Mouse (Mus musculus) CD4-positive, CD25-positive, alpha-beta regulatory T cell, adult 2 months (primary cell): Measurements from ENCODE around the gene Tbx19.
A peak's percentile ranks its signal among the peaks of the same experiment; 100 is the strongest.

Source experiments
- DNase-seq: peaks from one replicate; pipeline ENCODE4 v3.0.0-alpha.2; 2012; ENCODE audit warnings: low read depth, low spot score

The Tbx19 gene

DNA sequence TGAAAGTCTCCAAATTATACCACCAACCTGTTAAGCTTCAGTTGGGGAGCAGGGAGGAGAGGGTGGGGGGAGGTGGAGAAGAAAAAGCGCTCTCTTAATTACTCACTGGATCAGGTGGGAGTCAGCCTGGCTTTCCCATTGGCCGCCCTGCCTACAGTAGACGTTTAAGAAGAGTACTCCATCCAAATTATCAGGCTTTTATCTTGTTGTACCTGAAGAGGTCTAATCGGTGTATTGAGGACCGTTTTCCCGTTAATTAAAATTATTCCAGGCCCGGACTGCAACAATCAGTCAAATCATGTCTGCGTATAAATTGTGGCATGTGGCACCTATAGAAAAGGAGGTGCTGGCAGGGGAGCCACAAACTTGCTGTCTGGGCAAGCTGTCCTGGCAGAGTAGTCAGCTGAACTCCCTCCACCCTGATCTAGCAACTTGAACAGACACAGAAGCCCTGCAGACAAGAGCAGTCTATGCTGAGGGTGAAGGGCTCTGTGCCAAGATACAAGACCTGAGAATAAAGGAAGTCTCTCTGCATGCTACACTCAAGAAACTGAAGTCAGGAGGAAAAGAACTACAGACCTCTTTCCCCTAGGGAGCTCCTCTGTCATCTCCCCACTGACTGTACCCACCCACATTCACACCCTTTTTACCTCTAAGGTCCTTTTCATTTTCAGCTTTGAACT is at the start of gene Tbx19:
Gene Tbx19, minus strand, starts transcription at position 51 of the 683 bp plus-strand sequence.
- no peak for DNase-seq

GRCm38 (mm10) chr1:165205591-165205990 is 45.0 kb upstream of the Tbx19 start:
- DNase-seq, result no peak

DNA sequence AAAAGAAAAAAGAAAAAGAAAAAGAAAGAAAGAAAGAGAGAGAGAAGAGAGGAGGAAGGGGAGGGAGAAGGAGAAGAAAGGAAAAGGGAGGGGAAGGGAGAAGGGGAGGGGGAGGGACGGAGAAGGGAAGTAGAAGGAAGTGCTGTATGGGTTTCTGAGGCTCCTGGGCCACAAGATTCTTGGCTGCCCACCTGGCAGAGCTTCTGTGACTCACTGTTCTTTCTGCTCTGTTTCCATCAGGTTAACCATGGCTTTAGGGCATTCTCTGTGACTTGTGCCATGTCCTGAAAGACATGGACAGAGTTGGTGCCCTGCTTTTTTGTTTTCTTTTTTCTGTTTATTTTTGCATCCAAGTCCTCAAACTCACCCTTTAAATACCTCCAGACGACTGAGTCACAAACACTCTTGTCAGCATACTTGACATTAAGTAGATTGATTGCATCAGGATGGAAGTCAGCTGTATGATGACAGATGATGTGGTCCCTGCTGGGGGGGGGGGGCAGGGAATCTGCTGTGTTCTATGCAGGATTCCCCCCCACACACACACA is 43.0 kb upstream of the Tbx19 start:
- DNase-seq, result no peak

- no peak for DNase-seq
Measured at GRCm38 (mm10) chr1:165201445-165202012, 41.0 kb upstream of the Tbx19 start.

- no peak for DNase-seq
Measured at GRCm38 (mm10) chr1:165200748-165201147, 40.2 kb upstream of the Tbx19 start.

GRCm38 (mm10) chr1:165199639-165200038 is 39.1 kb upstream of the Tbx19 start:
- no peak for DNase-seq

DNA sequence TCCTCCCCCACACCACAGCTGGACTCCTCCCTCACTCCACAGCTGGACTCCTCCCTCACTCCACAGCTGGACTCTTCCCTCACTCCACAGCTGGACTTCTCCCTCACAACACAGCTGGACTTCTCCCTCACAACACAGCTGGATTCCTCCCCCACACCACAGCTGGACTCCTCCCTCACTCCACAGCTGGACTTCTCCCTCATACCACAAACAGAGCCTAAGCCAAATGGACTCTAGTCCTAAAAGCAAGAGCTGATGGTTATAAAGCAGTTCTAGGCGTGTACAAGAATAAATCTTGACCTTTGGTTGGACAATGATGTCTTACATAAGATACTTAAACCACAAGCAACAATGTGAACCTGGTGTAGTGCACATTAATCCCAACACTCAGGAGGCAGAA is 38.4 kb upstream of the Tbx19 start:
- no peak for DNase-seq

DNA sequence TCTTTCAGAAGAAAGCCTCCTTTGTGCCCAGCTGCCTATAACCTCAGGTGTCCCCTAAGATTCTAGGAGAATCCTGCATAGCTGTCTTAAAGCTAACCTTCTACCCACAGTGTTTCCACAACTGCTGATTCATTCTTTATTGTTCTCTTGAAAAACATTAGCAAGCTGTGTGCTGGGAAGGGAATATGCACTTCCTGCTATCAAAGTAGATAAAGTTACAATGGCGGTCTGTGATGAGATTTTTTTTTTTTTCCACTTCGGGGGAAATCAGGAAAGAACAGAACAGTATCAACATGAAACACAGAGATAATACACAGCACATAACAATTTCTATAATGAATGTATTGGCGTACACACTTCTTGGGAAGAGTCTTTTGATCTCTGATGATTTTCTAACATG is 37.3 kb upstream of the Tbx19 start:
- DNase-seq, result no peak

GRCm38 (mm10) chr1:165195396-165195960 is 34.9 kb upstream of the Tbx19 start:
- peak; percentile 26 for DNase-seq

DNA sequence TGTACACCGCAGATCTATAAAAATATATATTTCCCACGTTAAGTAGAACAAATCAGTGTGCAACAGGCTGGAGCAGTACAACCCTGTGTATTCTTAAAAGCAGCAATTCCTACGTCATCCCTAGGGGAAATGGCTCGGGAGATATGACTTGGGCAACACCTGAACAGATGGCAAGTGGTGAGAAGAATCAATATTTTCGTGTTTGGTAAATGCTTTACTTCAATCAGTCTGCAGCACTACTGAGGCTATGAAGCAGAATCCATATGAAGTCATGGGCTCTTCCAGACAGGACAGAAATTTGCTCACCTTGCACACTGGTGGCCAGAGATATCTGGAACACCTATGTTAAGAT is 34.1 kb upstream of the Tbx19 start:
- no peak for DNase-seq

GRCm38 (mm10) chr1:165193880-165194661 is 33.5 kb upstream of the Tbx19 start, which contains the start of gene Sft2d2:
Gene Sft2d2 (minus strand): TSS chr1:165194438.
- peak; percentile 98 for DNase-seq

DNA sequence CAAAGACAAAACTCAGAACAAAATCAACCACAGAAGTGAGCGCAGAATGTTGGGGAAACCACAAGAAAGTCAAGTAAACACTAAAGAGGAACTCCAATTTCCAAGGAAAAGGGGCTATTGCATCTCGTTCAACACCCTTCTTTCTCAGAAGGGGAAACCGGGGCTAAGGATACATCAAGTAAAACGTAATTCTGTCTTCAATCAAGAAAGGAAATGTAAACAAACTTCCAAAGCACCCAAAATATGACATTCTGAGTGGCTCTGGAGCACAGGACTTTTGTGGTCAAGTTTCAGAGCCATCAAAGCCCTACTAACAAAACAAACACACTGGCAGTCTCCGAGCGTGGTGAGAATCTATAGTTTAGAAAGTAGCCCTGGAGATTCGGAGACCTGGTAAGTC is 32.9 kb upstream of the Tbx19 start:
- DNase-seq, result no peak

- DNase-seq, result no peak
Measured at GRCm38 (mm10) chr1:165192714-165193264, 32.2 kb upstream of the Tbx19 start.

GRCm38 (mm10) chr1:165192102-165192501 is 31.5 kb upstream of the Tbx19 start:
- no peak for DNase-seq

GRCm38 (mm10) chr1:165191611-165192010 is 31.0 kb upstream of the Tbx19 start:
- no peak for DNase-seq

DNA sequence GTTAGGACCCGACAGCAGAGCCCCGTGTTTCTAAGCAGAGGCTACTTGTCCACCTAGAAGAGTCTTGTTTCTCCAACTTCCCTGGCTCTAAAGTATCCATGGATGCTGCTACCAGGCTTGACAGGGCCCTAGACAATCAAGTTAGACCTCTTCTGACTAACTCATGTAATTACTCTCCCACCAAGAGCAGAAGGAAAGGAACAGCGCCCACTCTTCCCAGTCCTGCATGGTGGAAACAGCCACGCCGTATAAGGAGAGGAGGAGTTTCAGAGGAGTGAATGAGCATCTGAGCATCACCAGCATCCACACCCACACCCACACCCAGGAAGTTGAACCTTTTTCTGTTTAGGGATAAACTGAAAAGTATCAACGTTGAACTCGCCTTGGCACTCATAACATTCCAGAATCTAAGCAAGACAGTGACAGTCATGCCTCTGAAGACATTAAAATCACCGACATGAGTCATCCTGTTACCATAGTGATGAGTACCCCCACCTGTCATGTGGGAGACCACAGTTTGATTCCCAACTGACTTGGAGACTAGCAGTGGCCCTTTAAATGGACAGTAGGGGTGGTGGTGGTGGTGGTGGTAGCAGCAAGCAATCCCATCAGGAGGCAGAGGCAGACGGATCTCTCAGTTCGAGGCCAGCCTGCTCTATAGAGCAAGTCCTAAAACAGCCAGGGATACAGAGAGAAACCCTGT is 30.1 kb upstream of the Tbx19 start:
- DNase-seq, result no peak

- no peak for DNase-seq
Measured at GRCm38 (mm10) chr1:165190068-165190467, 29.5 kb upstream of the Tbx19 start.

- DNase-seq, result peak; percentile 50
Measured at GRCm38 (mm10) chr1:165188806-165189580, 28.4 kb upstream of the Tbx19 start.

- DNase-seq, result no peak
Measured at GRCm38 (mm10) chr1:165187357-165187756, 26.8 kb upstream of the Tbx19 start.

DNA sequence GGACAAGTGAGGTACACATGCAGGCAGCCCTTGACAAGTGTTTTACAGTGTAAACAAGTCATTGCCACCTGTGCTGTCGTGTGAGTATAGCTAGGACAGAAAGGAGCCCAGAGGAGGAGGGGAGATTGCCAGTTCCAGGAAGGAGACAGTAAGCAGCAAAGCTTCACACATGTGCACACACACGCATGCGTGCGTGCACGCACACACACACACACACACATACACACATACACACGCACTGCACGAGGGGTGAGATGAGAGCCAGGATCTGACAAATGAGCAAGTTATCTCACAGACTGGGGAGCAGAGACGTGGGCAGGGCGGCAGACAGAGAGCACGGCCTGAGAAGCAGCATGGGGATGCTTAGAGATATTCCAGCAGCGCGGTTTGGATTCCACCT is 25.9 kb upstream of the Tbx19 start:
- DNase-seq, result no peak
